Mouse (Mus musculus) testis, postnatal 10 days (tissue): ENCODE data around the gene Zfp768.
A peak's percentile ranks its signal among the peaks of the same experiment; 100 is the strongest.
"Not testable (repeated sequence)": the region's sequence is repeated elsewhere in the genome, so short reads cannot be mapped to it uniquely, and the experiment has no call there.

ENCODE experiments used
- DNase-seq: peaks from one replicate; pipeline ENCODE4 v3.0.0; 2021; ENCODE audit warnings: low spot score

Gene Zfp768

DNA sequence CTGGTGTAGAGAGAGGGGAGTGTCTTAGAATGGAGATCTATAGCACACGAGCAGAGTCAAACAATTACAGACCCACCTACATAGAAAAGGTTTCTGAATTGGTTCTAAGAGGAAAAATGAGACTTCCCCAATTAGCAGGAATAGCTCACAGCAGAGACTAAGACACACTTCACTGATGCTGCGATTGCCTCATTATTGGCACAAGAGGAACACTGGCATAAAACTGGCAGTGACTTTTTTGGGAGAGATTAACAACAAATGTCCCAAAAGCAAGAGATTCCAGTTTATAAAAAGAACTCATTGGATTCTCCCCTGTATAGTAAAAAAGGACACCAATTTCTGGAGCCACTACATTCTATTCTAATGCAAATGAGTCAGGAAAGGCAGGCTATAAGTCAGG is 12.5 kb upstream of the Zfp768 start:
- no peak for DNase-seq

DNA sequence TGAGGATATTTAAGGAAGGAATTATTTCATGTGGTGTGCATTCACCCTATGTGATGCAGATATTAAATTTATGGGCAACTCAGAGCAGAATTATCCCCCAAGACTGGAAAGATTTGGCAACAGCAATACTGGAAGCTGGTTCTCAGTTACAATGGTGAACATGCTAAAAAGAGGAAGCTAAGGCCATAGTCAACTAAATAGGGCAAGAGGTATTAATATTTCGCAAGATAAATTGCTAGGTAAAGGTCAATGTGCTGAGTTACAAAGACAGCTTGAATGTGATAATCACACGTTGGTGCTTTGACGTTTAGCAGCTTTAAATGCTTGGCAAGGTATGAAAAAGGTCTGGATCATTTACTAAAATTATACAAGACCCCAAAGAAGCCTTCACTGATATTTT is 10.4 kb upstream of the Zfp768 start:
- no peak for DNase-seq

DNA sequence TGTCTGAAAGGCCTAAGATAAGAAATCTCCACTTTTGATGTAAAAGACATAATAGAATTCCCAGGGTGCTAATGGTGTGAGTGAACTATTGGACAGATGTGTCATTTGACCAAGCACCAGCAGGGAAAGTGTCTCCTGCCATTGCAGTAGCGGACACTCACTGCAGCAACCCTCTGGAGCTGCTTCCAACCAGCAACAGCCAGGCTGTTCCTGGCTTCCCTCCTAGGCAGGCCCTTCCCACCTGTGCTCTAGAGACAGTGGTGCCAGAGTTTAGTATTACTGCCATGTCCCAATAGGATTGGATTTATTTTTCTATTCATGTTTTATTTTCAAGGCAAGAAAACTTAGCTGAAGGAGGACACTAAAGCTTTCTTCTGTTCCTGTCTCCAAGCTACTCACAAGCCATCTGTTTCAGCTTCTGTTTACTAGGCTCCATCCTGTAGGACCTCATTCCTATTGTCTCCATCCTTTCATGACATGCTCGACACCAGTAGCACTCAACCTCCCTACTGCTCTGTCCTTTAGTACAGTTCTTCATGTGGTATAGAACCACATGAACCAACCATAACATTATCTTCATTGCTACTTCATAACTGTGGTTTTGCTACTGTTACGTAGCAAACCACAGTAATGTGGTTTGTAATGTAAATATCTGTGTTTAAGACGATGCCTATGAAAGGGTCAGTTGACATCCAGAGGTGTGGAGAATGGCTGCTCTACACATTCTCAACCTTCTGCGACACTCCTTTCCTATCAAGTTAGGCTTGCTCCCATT is 6.0 kb upstream of the Zfp768 start:
- DNase-seq, result no peak

DNA sequence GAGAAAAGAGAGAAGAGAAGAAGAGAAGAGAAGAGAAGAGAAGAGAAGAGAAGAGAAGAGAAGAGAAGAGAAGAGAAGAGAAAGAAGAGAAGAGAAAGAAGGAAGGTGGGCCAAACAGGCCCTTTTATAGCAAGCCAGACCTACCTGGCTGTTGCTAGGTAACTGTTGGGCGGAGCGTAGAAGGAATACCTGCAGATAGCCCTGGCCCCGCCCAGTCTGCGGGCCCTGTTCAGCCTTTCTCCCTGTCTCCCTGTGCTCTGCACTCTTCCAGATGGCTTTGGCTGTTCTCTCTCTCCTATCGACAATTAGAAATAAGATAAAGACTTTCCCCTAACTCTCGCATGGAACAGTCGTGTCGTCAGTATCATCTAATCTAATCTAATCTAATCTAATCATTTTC is 1.3 kb upstream of the Zfp768 start:
- no peak for DNase-seq

DNA sequence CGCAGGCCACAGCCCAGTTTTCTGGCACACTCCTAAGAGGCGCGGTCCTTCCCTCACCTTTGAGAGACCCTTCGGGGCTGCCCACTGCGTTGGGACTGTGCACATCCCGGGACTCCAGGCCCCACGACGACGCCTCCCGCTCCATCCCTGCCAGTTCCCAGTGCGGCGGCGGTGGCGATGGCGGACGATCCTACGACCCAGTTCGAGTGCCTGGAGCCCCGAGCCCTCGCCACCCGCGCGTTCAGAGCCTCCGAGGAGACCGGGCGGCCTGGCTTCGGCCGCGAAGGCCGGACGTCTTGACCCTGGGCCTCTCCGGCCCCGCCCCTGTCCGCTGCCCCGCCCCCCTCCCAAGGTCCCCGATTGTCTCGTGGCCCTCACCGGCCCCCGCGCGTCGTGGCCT is 297 bp downstream of the Zfp768 start:
- peak; percentile 80 for DNase-seq

DNA sequence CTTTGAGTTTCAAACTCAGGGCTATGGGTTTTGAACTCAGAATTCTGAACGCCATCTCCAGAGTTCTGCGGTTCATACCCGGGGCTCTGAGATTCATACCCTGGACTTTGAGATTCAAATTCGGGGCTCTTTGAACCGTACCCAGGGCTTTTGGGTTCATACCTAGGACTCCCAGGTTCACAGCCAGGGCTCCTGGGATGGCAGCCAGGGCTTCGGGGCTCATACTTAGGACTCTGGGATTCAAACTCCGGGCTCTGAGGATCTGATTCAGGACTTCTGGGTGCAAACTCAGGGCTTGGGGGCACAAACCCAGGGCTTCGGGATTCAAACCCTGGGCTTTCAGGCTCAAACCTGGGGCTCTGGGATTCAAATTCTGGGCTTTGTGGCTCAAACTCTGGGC is 1.0 kb downstream of the Zfp768 start:
- DNase-seq, result no peak

DNA sequence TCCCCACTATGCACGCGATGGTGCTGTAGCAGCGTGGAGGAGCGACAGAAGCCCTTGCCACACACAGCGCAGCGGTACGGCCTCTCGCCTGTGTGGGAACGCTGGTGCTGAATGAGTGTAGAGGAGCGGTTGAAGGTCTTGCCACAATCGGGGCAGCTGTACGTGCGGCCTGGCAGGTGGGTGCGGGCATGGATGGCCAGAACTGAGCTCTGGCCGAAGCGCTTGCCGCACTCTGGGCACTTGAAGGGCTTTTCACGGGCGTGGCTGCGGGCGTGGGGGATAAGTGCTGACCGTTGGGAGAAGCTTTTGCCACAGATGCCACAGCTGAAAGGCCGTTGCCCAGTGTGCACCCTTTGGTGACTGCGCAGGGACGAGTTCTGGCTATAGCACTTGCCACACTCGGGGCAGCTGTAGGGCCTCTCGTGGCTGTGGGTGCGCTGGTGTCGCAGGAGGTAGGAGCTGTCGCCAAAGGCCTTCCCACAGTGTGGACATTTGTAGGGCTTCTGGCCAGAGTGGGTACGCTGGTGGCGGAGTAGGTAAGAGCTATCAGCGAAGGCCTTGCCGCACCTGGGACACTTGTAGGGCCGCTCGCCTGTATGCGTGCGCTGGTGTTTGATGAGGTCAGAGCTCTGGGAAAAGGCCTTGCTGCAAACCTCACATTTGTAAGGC is 1.9 kb downstream of the Zfp768 start:
- DNase-seq, result no peak

DNA sequence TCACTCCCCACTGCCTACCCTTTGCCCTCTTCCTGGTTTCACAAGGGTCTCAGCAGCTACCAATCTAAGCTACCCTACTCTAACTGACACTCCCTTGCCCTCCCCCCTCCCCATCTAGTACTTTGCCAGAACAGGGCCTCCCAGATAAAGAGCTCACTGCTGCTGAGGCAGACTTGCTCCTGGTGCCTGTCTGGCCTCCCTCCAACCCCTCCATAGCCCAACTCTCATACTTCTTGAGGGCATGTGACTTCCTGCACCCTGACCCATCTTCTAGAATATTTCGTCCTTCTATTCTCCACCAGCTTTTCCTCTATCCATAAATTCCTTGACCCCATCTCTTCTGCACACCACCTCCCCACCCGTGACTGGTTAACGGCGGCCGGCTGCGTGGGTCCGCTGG is 2.5 kb downstream of the Zfp768 start:
- no peak for DNase-seq

DNA sequence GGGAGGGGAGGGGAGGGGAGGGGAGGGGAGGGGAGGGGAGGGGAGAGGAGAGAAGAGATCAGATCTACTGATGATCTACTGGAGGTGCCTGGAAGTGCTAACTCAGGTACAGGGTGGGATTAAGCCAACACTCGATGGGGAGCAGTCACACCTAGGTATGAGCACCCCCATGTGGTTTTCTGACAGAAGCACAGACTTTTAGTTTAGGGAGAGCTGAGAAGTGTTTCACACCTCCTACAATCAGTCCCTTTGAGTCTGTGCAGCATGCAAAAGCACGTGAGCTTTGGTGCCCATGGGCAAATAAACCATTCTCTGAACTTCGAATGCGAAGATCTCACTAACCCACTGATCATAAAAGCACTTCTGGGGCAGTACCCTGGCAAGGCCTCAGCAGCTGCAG is 3.1 kb downstream of the Zfp768 start:
- DNase-seq, result no peak

DNA sequence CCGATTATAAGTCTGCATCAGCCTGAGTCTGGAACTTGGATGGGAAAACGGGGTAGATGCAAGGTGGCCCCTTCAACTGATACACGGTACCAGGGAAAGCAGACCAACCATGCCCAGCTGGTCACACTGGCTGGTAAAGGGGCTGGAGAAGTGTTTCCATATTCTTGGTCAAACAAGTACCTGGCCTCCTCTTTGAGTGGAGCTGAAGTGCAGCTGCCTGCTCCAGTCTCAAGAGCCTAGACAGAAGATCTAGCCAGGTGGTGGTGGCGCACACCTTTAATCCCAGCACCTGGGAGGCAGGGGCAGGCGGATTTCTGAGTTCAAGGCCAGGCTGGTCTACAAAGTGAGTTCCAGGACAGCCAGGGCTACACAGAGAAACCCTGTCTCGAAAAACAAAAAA is 3.5 kb downstream of the Zfp768 start:
- DNase-seq, result not testable (repeated sequence)

DNA sequence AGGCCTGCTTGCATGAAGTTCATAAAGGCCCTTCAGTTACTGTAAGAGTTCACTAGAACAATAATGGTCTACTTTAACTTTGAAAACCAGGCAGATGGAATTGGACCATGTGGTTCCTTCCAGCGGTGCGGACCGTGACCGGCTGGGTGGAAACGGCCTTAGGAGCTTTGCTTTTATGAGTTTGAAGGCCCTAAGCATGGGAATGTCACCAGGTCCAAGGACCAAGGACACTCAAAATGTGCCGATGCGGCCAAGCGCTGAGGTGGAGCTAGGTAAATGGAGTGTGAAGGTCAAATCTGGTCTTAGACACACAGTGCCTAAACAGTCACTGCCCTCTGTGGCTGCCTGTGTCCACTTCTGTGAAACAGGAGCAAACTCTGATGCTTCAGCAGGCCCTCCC is 4.0 kb downstream of the Zfp768 start:
- no peak for DNase-seq

DNA sequence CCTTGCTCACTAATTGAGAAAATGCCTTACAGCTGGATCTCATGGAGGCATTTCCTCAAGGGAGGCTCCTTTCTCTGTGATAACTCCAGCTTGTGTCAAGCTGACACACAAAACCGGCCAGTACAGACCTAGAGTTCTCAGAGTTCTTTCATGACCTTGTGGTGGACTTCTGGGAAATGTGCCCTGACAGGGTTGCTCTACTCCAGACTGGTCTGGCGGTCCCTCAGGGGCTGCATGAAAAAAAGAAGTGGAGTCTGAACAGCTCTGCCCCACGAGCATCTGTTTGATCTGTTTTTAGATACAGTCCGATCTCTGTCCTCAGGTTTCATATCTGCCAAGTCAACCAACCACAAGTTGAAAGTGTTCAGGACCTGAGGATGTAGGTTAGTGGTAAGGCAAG is 7.8 kb downstream of the Zfp768 start:
- DNase-seq, result no peak

DNA sequence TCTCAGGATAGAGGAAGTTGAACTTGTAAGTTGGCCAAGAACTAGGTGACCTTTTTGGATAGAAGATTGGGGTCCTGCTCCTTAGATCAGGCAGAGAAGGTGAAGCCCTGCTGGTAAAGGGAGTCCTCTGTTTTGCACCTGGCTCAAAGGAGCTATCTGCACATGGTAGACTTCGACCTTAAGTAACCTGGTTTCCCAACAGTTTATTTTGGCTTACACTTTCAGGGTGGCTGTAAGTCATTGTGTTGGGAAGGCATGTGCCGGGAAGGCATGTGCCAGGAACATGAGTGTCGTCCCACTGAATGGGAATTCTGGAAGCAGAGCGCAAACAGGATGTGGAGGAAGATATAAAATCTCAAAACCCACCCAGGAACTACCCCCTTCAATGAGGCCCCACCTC is 9.8 kb downstream of the Zfp768 start:
- no peak for DNase-seq

DNA sequence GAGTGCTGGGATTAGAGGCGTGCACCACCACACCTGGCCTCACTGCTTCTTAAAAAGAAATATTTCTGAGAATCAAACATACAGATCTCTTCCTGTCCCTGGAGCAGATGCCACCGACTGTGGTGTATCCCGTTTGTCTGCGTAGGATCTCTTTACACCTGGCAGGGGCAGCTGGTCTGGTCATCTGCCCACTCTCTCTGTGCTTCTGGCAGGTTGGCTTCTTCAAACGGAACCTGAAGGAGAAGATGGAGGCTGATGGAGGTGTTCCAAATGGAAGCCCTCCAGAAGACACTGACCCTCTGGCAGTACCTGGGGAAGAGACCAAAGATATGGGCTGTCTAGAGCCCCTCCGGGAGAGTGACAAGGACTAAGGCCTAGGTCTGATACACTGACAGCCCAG is 12.1 kb downstream of the Zfp768 start:
- no peak for DNase-seq

DNA sequence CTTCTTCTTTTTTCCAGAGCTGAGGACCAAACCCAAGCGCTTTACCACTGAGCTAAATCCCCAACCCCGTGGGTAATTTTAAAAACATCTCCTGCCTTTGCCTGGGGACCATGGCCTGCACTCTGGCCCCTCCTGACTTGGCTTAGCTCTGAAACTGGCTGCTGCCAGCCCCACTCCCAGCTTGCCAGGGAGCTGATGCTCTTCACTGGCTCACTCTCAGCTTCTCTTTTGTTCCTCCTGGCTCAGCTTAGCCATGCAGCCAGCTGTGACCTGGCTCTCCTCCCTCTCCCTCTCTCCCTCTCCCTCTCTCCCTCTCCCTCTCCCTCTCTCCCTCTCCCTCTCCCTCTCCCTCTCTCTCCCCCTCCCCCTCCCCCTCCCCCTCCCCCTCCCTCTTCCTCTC is 18.7 kb downstream of the Zfp768 start:
- DNase-seq, result no peak

DNA sequence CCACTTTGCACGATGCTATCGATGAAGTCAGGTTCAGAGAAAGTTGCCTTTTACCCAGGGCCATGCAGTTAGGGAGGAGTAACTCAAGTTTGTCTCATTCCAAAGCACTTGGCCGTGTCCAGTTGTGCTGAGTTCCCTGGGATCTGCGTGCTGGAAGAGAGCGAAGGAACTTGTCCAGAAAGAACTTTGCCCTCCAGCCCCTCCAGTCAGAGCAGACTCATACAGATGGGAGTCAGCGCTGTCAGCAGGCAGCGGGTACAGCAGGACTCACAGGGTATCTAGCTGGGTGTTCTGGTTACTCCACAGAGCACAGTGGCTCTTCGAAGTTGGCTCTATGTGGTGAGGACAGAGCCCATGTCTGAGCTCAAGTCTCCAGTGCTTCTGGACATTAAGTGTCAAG is 19.8 kb downstream of the Zfp768 start:
- DNase-seq, result no peak

DNA sequence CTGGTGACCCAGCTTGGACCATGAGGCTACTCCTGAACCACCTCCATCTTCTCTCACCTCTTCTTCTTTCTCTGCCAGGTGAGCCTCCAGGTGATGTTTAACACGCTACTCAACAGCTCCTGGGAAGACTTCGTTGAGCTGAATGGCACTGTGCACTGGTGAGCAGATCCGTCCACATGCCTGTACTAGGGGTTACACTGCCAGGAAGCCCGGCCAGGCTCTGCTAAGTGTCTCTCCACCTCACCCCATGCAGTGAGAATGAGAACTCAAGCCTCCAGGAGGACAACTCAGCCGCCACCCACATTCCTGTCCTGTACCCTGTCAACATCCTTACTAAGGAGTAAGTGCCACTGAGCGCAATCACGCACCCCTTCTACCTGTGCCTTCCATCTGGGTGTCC is 20.4 kb downstream of the Zfp768 start:
- no peak for DNase-seq

DNA sequence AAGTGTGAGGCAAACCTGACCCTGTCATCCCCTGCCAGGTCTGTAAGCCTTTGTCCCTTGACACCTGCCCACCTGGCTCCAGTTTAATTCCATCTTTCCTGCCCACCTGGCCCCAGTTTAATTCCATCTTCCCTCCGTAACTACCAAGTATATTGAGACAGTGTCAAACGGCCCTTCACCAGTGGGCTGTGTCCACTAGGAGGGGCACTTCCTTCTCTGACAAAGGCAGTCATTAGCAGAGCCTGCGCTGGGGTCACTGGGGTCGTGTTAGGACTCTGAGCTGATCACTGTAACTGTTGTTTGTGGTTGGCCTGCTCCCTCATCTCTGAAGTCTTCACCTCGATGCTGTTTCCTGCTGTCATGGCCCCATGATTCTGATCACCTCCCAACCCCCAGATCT is 23.3 kb downstream of the Zfp768 start:
- peak; percentile 67 for DNase-seq

DNA sequence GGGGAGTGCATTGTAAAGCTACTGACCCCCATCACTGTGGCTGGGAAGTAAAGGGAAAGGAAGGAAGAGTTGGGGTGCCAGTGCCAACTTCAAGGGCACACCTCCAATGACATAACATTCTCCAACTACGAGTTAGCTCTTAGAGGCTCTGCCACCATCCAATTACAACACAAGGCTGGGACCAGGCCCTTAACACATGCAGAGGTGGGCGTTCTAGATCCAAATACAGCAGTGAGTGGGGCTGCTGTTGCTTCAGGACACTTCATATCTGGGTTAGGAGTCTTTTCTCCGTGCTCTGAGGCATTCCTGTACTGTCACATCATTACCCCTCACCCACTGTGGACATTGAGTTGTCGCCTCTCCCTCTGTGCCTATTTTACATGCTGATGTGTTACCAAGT is 24.3 kb downstream of the Zfp768 start:
- DNase-seq, result no peak

DNA sequence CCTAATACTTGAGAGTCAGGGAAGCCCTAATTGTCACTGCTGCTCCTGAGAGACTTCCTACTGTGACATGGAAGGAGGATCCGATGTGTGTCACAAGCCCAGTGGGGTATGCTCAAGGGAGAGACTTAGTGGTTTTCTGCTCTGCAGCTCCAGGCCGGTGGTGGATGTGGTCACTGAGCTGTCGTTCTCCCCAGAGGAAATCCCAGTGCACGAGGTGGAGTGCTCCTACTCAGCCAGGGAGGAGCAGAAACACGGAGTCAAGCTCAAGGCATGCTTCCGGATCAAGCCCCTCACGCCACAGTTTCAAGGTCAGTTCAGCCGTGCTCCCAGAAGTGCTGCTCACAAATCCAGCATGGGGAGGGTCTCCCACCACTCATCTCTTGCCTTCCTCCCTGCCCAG is 31.5 kb downstream of the Zfp768 start:
- DNase-seq, result no peak

DNA sequence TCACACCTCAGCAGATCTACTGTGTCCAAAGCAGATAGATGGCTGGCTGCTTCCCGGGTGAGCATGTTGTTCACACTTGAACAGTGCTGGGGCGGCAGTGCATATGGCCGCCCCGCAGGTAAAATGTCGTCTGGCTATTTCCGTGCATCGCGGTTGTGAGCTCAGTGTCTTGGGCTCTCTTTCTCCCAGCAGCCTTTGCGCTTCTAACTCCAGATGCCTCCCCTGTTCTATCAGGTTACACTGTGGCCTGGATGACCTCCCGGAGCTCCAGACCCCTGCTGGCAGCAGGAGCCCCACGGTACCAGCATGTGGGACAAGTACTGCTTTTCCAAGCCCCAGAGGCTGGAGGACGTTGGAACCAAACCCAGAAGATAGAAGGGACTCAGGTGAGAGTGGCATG is 35.4 kb downstream of the Zfp768 start:
- DNase-seq, result no peak

DNA sequence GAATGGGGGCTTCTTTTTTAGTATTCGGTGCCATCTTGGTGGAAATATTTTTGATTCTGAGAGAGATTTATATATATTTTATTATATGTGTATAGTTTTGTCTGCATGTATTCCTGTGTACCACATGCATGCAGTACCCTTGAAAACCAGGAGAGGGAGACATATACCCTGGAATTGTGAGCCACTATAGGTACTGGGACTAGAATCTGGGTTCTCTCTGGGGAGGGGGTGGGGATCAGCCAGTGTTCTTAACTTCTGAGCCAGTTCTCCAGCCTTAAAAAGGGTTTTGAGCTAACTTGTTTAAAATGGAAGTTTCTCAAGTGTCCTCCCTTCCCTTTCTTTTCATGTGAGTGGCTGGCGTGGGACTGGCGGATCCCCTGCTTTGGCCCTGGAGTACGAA is 36.5 kb downstream of the Zfp768 start:
- peak; percentile 59 for DNase-seq

DNA sequence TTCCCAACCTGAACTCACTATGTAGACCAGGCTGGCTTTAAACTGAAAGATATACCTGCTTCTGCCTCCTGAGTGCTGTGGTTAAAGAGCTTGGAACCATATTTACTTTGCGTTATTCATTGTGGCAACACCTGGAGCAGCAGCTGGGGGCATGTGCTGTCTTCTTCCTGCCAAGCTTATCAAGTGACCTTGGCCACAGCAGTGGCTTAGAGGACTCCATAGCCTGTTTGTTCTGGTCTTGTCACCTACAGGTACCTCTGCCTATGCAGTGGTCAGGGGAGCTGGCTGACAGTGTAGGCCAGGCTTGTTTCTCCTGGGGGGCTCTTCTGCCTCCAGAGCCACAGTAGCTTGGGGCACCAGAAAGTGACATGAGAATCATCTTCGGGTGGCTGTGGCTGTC is 37.0 kb downstream of the Zfp768 start:
- no peak for DNase-seq

DNA sequence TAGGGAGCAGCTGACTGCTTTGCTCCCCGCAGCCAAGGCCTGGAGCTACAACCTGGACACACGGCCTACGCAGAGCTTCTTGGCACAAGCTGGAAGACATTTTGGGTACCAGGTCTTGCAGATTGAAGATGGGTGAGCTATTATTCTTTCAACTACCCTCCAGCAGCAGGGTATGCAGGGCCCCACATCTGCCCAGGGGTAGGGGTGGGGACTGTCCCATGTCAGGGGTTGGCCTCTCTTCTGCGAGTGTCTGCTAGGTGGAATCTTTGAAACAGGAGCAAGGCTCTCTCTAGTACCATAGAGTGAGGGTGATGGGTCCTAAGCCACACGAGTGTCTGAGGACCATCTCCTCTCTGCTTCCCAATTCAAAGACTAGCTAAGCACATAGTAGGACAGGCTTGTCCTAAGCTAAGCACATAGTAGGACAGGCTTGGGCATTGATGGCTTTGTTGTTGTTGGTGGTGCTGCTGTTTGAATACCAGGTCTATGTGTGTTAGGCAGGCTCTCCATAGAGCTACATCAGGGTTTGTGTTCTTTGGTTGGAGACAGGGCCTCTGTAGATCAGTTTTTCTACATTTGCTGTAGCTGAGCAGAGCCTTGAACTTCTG is 47.7 kb downstream of the Zfp768 start:
- no peak for DNase-seq
